Mouse (Mus musculus) liver, embryonic 14.5 days (tissue): ENCODE measurements around the gene Gss. TPM values are rescaled to one million over a fixed set of nuclear protein-coding genes. Genes with fewer than 3 reads are reported as not detected.

ENCODE experiments used
- ATAC-seq: fragments of 200-750 bp; cut with Nextera tagmentation; 2 replicates; pipeline ENCODE4 v1.8.0; 2017; ENCODE audit warnings: moderate number of reproducible peaks, mild to moderate bottlenecking, moderate library complexity; ENCODE audit not compliant: insufficient read depth
- DNase-seq, 3 experiments: peaks; one replicate each; pipeline ENCODE4 v3.0.0-alpha.2; 2012 to 2013; ENCODE audit warnings: low read depth in 3 of 3, low spot score in 3 of 3
- H3K27ac ChIP-seq: fragments of 300-500 bp; sonication (generic); 2 replicates; pipeline ENCODE4 v1.5.1; 2014; ENCODE audit warnings: moderate library complexity, mild to moderate bottlenecking, control low read depth, inconsistent platforms
- H3K27me3 ChIP-seq: fragments of 300-500 bp; sonication (generic); 2 replicates; pipeline ENCODE4 v1.6.1; 2014; ENCODE audit warnings: mild to moderate bottlenecking, low read length, moderate library complexity; ENCODE audit not compliant: control insufficient read depth, insufficient read depth
- H3K36me3 ChIP-seq: fragments of 300-500 bp; sonication (generic); replicated peaks from 2 replicates; pipeline ENCODE4 v1.6.1; 2014; ENCODE audit warnings: low read depth; ENCODE audit not compliant: control insufficient read depth, insufficient read depth
- H3K4me1 ChIP-seq, 2 experiments: fragments of 200-500 bp in 1 of 2; fragments of 300-500 bp in 1 of 2; sonication (generic) in 1 of 2; replicated peaks; 2 replicates each; pipeline ENCODE4 v1.6.1; 2012 to 2014; ENCODE audit warnings: antibody characterized with exemption in 1 of 2, inconsistent platforms in 1 of 2, low read length in 1 of 2; ENCODE audit not compliant: control insufficient read depth in 2 of 2, insufficient read depth in 2 of 2
- H3K4me2 ChIP-seq: fragments of 300-500 bp; sonication (generic); 2 replicates; pipeline ENCODE4 v1.6.1; 2014; ENCODE audit warnings: low read depth, mild to moderate bottlenecking, control low read depth, moderate library complexity
- H3K4me3 ChIP-seq, 2 experiments: fragments of 200-500 bp in 1 of 2; fragments of 300-500 bp in 1 of 2; sonication (generic) in 1 of 2; 2 replicates each; pipeline ENCODE4 v1.5.1; 2012 to 2014; ENCODE audit warnings: low read depth in 2 of 2, low read length in 2 of 2, mild to moderate bottlenecking in 2 of 2, control low read depth in 1 of 2, inconsistent platforms in 1 of 2, moderate library complexity in 1 of 2; ENCODE audit not compliant: insufficient read depth in 1 of 2
- H3K9ac ChIP-seq: fragments of 300-500 bp; sonication (generic); replicated peaks from 2 replicates; pipeline ENCODE4 v1.6.1; 2014; ENCODE audit warnings: mild to moderate bottlenecking, control low read depth, moderate library complexity
- H3K9me3 ChIP-seq: fragments of 300-500 bp; sonication (generic); 2 replicates; pipeline ENCODE4 v1.6.1; 2016; ENCODE audit warnings: low read length, mixed read lengths; ENCODE audit not compliant: control insufficient read depth
- CTCF ChIP-seq: IDR thresholded peaks from 2 replicates; pipeline ENCODE4 v1.5.1; 2016; ENCODE audit warnings: antibody characterized with exemption, low read depth, control low read depth
- EP300 ChIP-seq: IDR thresholded peaks from 2 replicates; pipeline ENCODE4 v1.6.1; 2016; ENCODE audit warnings: antibody characterized with exemption, low read depth
- WGBS: fragments of 180-500 bp; shearing (Covaris S2); extraction: QIAGEN DNeasy Blood & Tissue Kit; methylation state at CpG from one replicate; pipeline ENCODE4 v1.1.7; 2014; ENCODE audit not compliant: insufficient replicate concordance; 5-methylcytosine and 5-hydroxymethylcytosine counted together
- polyA plus RNA-seq, 2 experiments: library from polyadenylated mRNA; depleted of rRNA in 1 of 2; stranded (reverse) in 1 of 2; unstranded in 1 of 2; fragments of >200 nt; fragmentation: Nextera tagmentation in 1 of 2; extraction: Ambion mirVana in 1 of 2; gene quantifications; 2 replicates each; pipeline versions ENCODE4 v1.2.1 to v1.2.3; 2012 to 2014

The Gss gene
- polyA plus RNA-seq (2012; rRNA removed) (34.2 and 37.9 TPM in 2 replicates), polyA plus RNA-seq (2014; fragmentation: Nextera tagmentation; extraction: Ambion mirVana) (64.6 and 69.5 TPM in 2 replicates)

DNA sequence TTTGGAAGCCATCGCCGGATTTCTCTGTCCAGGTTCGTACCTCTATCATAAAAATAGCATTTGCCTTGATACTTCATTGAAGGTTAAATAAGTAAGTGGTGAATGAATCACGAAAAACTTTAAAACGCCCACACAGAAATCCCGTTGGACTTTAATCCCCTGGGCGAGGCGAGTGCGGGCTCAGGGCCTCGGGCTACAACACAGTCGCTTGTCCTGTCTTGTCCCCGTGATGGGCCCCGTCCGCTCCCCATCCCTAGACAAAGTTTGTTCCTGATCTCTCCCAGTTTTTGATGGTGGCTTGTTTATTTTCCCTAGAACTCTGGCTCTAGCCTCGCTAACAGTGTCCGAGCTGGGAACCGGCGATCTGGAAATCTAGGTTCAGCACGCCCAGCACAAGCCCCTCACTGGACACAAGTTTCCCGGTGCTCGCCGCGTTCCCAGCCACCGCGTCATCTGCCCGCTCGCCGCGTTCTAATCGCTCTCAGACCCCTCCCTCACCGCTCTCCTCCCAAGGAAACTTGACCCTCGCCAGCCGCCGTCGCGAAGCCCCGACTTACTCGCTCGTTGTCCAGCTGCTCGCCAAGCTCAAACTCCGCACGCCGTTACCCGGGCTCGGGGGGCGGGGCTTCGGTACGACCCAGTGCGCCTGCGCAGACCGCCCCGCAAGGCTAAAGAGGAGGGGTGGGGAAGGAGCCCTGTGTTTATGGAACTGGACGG is at the start of gene Gss:
TSS of gene Gss (minus strand) at position 674 of the 717 bp plus-strand sequence.
- no peak for TF ChIP-seq CTCF
- no peak for TF ChIP-seq EP300
- under 1% methylated on average over 53 of the region's 53 CpGs for whole genome bisulfite sequencing

DNA sequence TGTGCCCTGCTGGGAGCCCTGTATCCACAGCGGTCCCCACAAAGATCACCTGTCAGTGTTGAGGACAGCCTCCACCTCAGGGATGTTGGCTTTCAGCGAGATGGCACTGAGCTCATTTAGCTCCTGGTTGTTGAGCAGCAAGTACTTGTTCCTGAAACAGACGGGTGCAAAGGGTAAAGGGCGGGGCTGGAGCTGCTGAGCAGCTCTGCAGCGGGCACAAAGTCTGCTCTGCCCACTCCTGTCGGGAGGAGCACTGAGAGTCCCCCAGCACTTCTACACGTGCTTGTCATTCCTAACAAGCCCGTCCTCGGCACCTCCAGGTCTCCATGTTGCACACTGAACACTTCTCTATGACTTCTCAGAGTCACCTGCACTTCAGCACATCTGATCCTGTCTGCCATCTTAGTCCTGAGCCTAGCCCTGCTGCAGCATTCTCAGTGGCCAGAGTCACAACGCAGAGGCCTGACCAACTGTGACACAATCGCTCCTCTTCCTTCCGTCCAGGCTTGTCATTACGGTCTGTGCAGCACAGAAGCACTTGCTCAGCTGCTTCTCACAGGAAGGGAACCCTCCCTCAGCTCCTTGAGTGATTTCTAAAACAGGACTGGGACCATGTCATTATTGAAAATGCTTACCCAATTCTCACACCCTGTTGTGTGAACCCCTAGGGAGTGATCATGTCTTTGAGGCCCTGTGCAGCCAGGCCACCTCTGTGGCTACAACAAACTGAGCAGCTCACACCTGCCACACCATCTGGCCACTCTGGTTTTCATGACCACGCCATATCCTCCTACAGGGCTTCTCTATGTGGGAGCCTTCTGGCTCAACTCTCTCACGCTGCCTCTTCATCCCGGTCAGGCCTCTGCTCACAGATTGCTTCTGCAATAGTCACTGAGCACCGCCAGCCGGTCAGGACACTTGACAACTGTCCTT is 49.2 kb upstream of the Gss start:
- H3K4me2 ChIP-seq = no peak overlapping the region
- DNase-seq (no peak), ATAC-seq (no peak)
- no peaks in the 10 kb centered on the region for H3K9me3 ChIP-seq
- peaks cover 13% of the 10 kb centered on the region for H3K36me3 ChIP-seq
- no peaks in the 10 kb centered on the region for H3K27me3 ChIP-seq
- no peak for TF ChIP-seq EP300
- TF ChIP-seq CTCF = no peak
- WGBS = 73% methylated on average over 18 of the region's 18 CpGs
- H3K4me1 ChIP-seq = no peaks in the 10 kb centered on the region; a peak in 1 of 4 replicates
- no peak overlapping the region for H3K4me3 ChIP-seq
- no peak overlapping the region for H3K27ac ChIP-seq
- H3K9ac ChIP-seq = no peak overlapping the region

More for the DNA sequence above, at the start of gene Gss:
- Histone ChIP-seq H3K36me3 (no peaks in the 10 kb centered on the region; the same call in 1 of the 2 replicates), H3K4me2 (peak within 1 kb of the TSS; percentile 96), H3K4me3 (peak within 1 kb of the TSS; percentile 84 to 90), H3K9me3 (no peaks in the 10 kb centered on the region), H3K4me1 (peaks cover 53 to 62% of the 10 kb centered on the region in 2 experiments), H3K9ac (peak within 1 kb of the TSS; percentile 92), H3K27me3 (no peaks in the 10 kb centered on the region), H3K27ac (peak within 1 kb of the TSS; percentile 84)
- peak; percentile 86 for ATAC-seq
- peak; percentile 84 to 89 (median 84) for DNase-seq

DNA sequence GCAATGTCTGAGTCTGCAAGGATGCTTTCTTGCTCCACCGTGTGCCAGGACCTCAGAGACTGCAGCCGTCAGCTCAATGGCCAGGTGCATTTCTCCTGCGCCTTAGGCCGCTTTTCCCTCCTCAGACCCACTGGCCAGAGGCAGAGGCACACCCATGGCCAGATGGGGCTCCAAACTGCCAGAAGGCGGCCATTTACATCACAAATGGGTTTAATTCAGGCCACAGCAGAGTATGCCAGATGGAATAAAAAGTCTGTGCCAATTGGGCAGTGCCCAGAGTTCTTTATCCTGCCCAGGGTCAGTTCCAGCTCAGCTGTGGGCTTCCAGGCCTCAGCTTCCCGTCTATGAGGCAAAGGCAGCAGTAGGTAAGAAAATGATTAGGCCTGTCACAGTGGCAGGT is 48.0 kb upstream of the Gss start:
- no peak overlapping the region for H3K27ac ChIP-seq

DNA sequence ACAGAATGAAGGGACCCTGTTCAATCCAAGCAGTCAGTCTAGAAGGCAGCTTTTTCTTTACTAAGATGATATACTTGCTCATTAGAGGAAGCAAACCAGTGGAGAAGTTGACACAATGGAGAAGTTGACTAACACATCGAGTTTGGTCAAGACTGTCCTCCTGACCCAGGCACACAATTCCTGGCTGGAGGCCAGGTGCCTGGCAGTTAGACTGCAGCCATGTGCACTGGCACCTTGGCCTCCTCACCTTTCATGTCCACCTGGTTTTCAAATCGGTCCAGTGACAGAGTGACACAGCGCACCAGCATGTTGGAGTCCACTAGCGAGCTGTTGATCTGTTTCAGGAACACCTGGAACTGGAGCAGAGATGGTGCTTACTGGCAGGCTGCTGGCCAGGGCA is 44.8 kb upstream of the Gss start:
- ATAC-seq (no peak), DNase-seq (no peak)
- no peaks in the 10 kb centered on the region for H3K27me3 ChIP-seq
- TF ChIP-seq EP300 (no peak), CTCF (no peak)
- H3K4me2 ChIP-seq = no peak overlapping the region
- WGBS = 75% methylated on average over 4 of the region's 4 CpGs
- no peak overlapping the region for H3K27ac ChIP-seq
- H3K4me3 ChIP-seq = no peak overlapping the region
- H3K9ac ChIP-seq = no peak overlapping the region
- H3K36me3 ChIP-seq = peaks cover 17% of the 10 kb centered on the region
- no peaks in the 10 kb centered on the region for H3K9me3 ChIP-seq
- H3K4me1 ChIP-seq = no peaks in the 10 kb centered on the region; a peak in 1 of 4 replicates

More for the DNA sequence above, 48.0 kb upstream of the Gss start:
- Histone ChIP-seq H3K4me3 (no peak overlapping the region), H3K4me2 (no peak overlapping the region), H3K36me3 (peaks cover 13% of the 10 kb centered on the region), H3K9me3 (no peaks in the 10 kb centered on the region), H3K9ac (no peak overlapping the region), H3K27me3 (no peaks in the 10 kb centered on the region), H3K4me1 (no peaks in the 10 kb centered on the region; a peak in 1 of 4 replicates)
- DNase-seq (no peak), ATAC-seq (no peak)
- no peak for TF ChIP-seq CTCF
- no peak for TF ChIP-seq EP300
- 90% methylated on average over 6 of the region's 6 CpGs for WGBS

DNA sequence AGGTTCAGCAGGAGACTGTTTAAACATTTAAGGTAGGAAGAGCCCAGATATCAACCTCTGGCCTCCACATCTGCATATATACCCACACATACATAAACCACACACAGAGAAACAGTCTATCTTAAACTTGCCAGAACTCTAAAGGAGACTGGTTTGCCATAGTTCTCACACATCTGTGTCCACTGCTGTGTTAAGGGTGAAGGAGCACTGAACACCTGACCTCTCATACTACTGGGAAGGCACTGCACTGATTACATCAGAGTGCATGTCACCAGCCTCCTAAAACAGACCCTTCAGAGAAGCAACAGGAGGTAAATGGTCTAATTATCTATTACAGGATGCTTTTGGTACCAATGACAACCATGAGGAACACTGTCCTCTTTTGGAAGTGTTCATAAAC is 44.3 kb upstream of the Gss start:
- Histone ChIP-seq H3K4me2 (no peak overlapping the region), H3K36me3 (peaks cover 17% of the 10 kb centered on the region), H3K9me3 (no peaks in the 10 kb centered on the region), H3K27ac (no peak overlapping the region), H3K4me1 (no peaks in the 10 kb centered on the region; a peak in 1 of 4 replicates), H3K4me3 (no peak overlapping the region), H3K27me3 (no peaks in the 10 kb centered on the region; the same call in 1 of the 2 replicates), H3K9ac (no peak overlapping the region)
- TF ChIP-seq EP300 = no peak
- TF ChIP-seq CTCF = no peak
- ATAC-seq (no peak), DNase-seq (no peak)
